Mouse (Mus musculus) limb, embryonic 14.5 days (tissue): ENCODE measurements around the gene Krt15. TPM values are rescaled to one million over a fixed set of nuclear protein-coding genes. Genes with fewer than 3 reads are reported as not detected.

ENCODE experiments used
- ATAC-seq: fragments of 200-750 bp; cut with Nextera tagmentation; 2 replicates; pipeline ENCODE4 v1.8.0; 2017; ENCODE audit warnings: low read depth, moderate number of reproducible peaks, moderate TSS enrichment; ENCODE audit not compliant: low FRiP score
- DNase-seq: peaks from one replicate; pipeline ENCODE4 v3.0.0-alpha.2; 2015; ENCODE audit warnings: low spot score
- H3K27ac ChIP-seq: fragments of 300-500 bp; sonication (generic); replicated peaks from 2 replicates; pipeline ENCODE4 v1.5.1; 2014; ENCODE audit warnings: low read depth, mild to moderate bottlenecking, low read length, moderate library complexity, mixed read lengths
- H3K27me3 ChIP-seq: fragments of 300-500 bp; sonication (generic); 2 replicates; pipeline ENCODE4 v1.6.1; 2014; ENCODE audit warnings: low read length, mixed read lengths; ENCODE audit not compliant: control insufficient read depth, insufficient read depth
- H3K36me3 ChIP-seq: fragments of 300-500 bp; sonication (generic); 2 replicates; pipeline ENCODE4 v1.6.1; 2014; ENCODE audit warnings: mild to moderate bottlenecking, low read length, moderate library complexity, mixed read lengths; ENCODE audit not compliant: control insufficient read depth, insufficient read depth
- H3K4me1 ChIP-seq: fragments of 300-500 bp; sonication (generic); 2 replicates; pipeline ENCODE4 v1.6.1; 2014; ENCODE audit warnings: antibody characterized with exemption, low read length, mixed read lengths; ENCODE audit not compliant: control insufficient read depth, insufficient read depth
- H3K4me2 ChIP-seq: fragments of 300-500 bp; sonication (generic); replicated peaks from 2 replicates; pipeline ENCODE4 v1.6.1; 2014; ENCODE audit warnings: low read depth, mild to moderate bottlenecking, low read length, moderate library complexity; ENCODE audit not compliant: severe bottlenecking
- H3K4me3 ChIP-seq: fragments of 300-500 bp; sonication (generic); replicated peaks from 2 replicates; pipeline ENCODE4 v1.5.1; 2014; ENCODE audit warnings: low read length
- H3K9ac ChIP-seq: fragments of 300-500 bp; sonication (generic); 2 replicates; pipeline ENCODE4 v1.6.1; 2014; ENCODE audit warnings: mild to moderate bottlenecking, low read depth, low read length, moderate library complexity; ENCODE audit not compliant: severe bottlenecking
- H3K9me3 ChIP-seq: fragments of 300-500 bp; sonication (generic); 2 replicates; pipeline ENCODE4 v1.6.1; 2016; ENCODE audit warnings: low read length; ENCODE audit not compliant: control insufficient read depth
- POLR2A ChIP-seq: fragments of 200-500 bp; IDR thresholded peaks from 2 replicates; pipeline ENCODE4 v1.8.0; 2012; ENCODE audit warnings: inconsistent platforms, mild to moderate bottlenecking, moderate library complexity, borderline replicate concordance; ENCODE audit not compliant: insufficient read depth, insufficient read length; ENCODE audit errors: extremely low read depth
- WGBS: fragments of 180-500 bp; shearing (Covaris S2); extraction: QIAGEN DNeasy Blood & Tissue Kit; methylation state at CpG from one replicate; pipeline ENCODE4 v1.1.7; 2014; 5-methylcytosine and 5-hydroxymethylcytosine counted together
- polyA plus RNA-seq, 2 experiments: library from polyadenylated mRNA; depleted of rRNA in 1 of 2; stranded (reverse) in 1 of 2; unstranded in 1 of 2; fragments of >200 nt; fragmentation: Nextera tagmentation in 1 of 2; extraction: Ambion mirVana in 1 of 2; gene quantifications; 2 replicates each; pipeline versions ENCODE4 v1.2.1 to v1.2.3; 2012 to 2014

Gene Krt15
- polyA plus RNA-seq, 2 experiments = 205 to 213 TPM

DNA sequence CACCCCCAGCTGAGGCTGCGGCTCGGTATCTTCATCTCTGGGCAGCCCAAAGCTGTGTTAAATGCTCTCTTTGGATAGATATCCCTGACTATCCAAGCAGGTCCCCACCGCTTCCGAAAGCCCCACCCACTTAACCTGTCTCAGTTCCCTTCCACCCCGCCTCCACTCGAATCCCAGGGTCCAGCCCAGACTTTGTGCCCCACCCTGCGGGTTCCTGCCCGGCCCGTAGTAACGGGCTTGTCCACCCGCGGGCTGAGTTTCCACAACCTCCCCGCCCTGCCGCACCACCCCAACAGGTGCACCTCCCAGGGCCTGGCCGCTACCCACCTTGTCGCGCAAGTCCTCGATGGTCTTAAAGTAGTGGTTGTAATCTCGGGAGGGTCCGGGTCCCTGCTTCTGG lies 9.4 kb upstream of the Krt15 start:
- Histone ChIP-seq H3K36me3 (no peaks in the 10 kb centered on the region), H3K4me3 (peak overlapping the region; percentile 29), H3K9ac (no peak overlapping the region), H3K4me1 (peaks cover 10% of the 10 kb centered on the region), H3K27ac (no peak overlapping the region), H3K4me2 (peak overlapping the region; percentile 45), H3K9me3 (no peaks in the 10 kb centered on the region), H3K27me3 (peaks cover 27% of the 10 kb centered on the region)
- no peak for TF ChIP-seq POLR2A
- DNase-seq (no peak), ATAC-seq (no peak)
- under 1% methylated on average over 20 of the region's 20 CpGs for WGBS

DNA sequence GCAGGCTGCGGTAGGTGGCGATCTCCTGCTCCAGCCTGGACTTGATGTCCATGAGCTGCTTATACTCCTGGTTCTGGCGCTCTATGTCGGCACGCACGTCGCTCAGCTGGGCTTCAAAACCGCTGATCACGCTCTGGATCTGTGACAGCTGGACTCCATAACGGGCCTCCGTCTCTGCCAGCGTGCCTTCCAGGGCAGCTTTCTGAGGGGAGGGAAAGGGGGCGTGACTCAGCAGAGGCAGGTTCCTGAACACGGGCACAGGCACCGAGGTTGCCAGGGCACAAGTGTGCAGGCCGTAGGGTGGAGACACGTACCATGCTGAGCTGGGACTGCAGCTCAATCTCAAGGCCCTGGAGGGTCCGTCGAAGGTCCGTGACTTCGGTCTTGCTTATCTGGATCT lies 5.2 kb upstream of the Krt15 start:
- 74% methylated on average over 21 of the region's 21 CpGs for WGBS
- no peaks in the 10 kb centered on the region for H3K9me3 ChIP-seq
- H3K4me1 ChIP-seq = peaks cover 11% of the 10 kb centered on the region
- TF ChIP-seq POLR2A = no peak
- no peaks in the 10 kb centered on the region for H3K36me3 ChIP-seq
- no peak overlapping the region for H3K4me2 ChIP-seq
- peaks cover 21% of the 10 kb centered on the region for H3K27me3 ChIP-seq
- H3K9ac ChIP-seq = no peak overlapping the region
- no peak for ATAC-seq
- no peak overlapping the region for H3K27ac ChIP-seq
- no peak overlapping the region for H3K4me3 ChIP-seq
- DNase-seq = no peak

GRCm38 (mm10) chr11:100139391-100139790 lies 3.7 kb upstream of the Krt15 start:
- 40% methylated on average over 2 of the region's 2 CpGs for WGBS
- 0 out of 2 replicates have a peak, but pooled peaks cover 2% of the 10 kb centered on the region for H3K4me1 ChIP-seq
- ATAC-seq = no peak
- no peaks in the 10 kb centered on the region for H3K36me3 ChIP-seq
- no peak overlapping the region for H3K4me3 ChIP-seq
- no peak overlapping the region for H3K9ac ChIP-seq
- H3K9me3 ChIP-seq = no peaks in the 10 kb centered on the region
- TF ChIP-seq POLR2A = no peak
- no peak overlapping the region for H3K27ac ChIP-seq
- peaks cover 7% of the 10 kb centered on the region; the same call in 1 of the 2 replicates for H3K27me3 ChIP-seq
- DNase-seq = no peak
- no peak overlapping the region for H3K4me2 ChIP-seq

DNA sequence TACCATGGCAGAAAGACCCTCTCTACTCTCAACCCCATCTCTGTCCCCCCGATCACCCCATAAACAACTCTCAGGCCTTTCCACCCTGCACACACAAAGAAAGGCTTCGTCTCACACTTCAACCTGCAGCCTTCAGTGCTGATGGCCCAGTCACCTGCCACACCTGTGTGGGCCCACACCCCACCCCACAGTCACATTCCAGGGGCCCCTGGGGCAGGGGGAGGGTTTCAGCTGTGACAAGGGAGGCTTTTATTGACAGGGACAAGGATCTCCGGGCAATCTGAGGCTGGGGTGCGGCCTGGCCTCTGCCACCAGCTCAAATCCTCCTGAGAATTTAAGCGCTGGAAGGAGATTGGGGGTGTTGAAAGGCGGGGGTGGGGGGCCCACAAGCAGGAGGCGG lies 3.1 kb upstream of the Krt15 start:
- Histone ChIP-seq H3K4me2 (no peak overlapping the region), H3K27me3 (0 out of 2 replicates have a peak, but pooled peaks cover under 1% of the 10 kb centered on the region), H3K4me3 (no peak overlapping the region), H3K9ac (no peak overlapping the region), H3K4me1 (0 out of 2 replicates have a peak, but pooled peaks cover 2% of the 10 kb centered on the region), H3K36me3 (no peaks in the 10 kb centered on the region), H3K27ac (no peak overlapping the region), H3K9me3 (no peaks in the 10 kb centered on the region)
- TF ChIP-seq POLR2A = no peak
- ATAC-seq (no peak), DNase-seq (no peak)
- 55% methylated on average over 7 of the region's 7 CpGs for WGBS

- no peaks in the 10 kb centered on the region for H3K36me3 ChIP-seq
- no peaks in the 10 kb centered on the region for H3K27me3 ChIP-seq
- H3K9ac ChIP-seq = no peak overlapping the region
- no peak overlapping the region for H3K4me2 ChIP-seq
- DNase-seq (no peak), ATAC-seq (no peak)
- 0 out of 2 replicates have a peak, but pooled peaks cover 2% of the 10 kb centered on the region for H3K4me1 ChIP-seq
- TF ChIP-seq POLR2A = no peak
- 36% methylated on average over 5 of the region's 5 CpGs for WGBS
- no peak overlapping the region for H3K4me3 ChIP-seq
- no peak overlapping the region for H3K27ac ChIP-seq
- no peaks in the 10 kb centered on the region for H3K9me3 ChIP-seq
These were observed 2.0 kb upstream of the Krt15 start for GRCm38 (mm10) chr11:100137693-100138092.

- Histone ChIP-seq H3K27ac (no peak overlapping the region), H3K4me3 (no peak overlapping the region), H3K36me3 (no peaks in the 10 kb centered on the region), H3K4me1 (0 out of 2 replicates have a peak, but pooled peaks cover 2% of the 10 kb centered on the region), H3K9me3 (no peaks in the 10 kb centered on the region), H3K27me3 (no peaks in the 10 kb centered on the region), H3K9ac (no peak overlapping the region), H3K4me2 (no peak overlapping the region)
- DNase-seq = peak; percentile 43
- WGBS = 24% methylated on average over 5 of the region's 5 CpGs
- TF ChIP-seq POLR2A = no peak
- ATAC-seq = no peak
These were observed 831 bp upstream of the Krt15 start for GRCm38 (mm10) chr11:100136559-100136958.
